Mouse (Mus musculus): ENCODE data around the gene Trove2. TPM values are rescaled to one million over a fixed set of nuclear protein-coding genes. Genes with fewer than 3 reads are reported as not detected.
"Not testable (repeated sequence)": the region's sequence is repeated elsewhere in the genome, so short reads cannot be mapped to it uniquely, and the experiment has no call there.

Trove2 gene
- polyA plus RNA-seq, 2 experiments from 2014 or later: 3.4 to 4.7 TPM

- ATAC-seq: peak; percentile 50
Observed at GRCm38 (mm10) chr1:143738811-143739210, 38.1 kb downstream of the Trove2 start.

- no peak for ATAC-seq
Observed at GRCm38 (mm10) chr1:143733914-143734410, 42.9 kb downstream of the Trove2 start.

- no peak for ATAC-seq
Observed at GRCm38 (mm10) chr1:143731691-143732090, 45.2 kb downstream of the Trove2 start.

- peak; percentile 81 for ATAC-seq
Observed at GRCm38 (mm10) chr1:143730899-143731298, 46.0 kb downstream of the Trove2 start.

GRCm38 (mm10) chr1:143727701-143728445 lies 49.0 kb downstream of the Trove2 start:
- ATAC-seq: no peak

GRCm38 (mm10) chr1:143724456-143725064 lies 52.3 kb downstream of the Trove2 start:
- no peak for ATAC-seq

GRCm38 (mm10) chr1:143716038-143716437 lies 60.8 kb downstream of the Trove2 start, which contains the start of gene Glrx2:
TSS of gene Glrx2 (plus strand) at chr1:143716338.
- ATAC-seq: not testable (repeated sequence)

- ATAC-seq: no peak
Observed at GRCm38 (mm10) chr1:143710627-143710976, 66.3 kb downstream of the Trove2 start.

GRCm38 (mm10) chr1:143709966-143710626 lies 66.8 kb downstream of the Trove2 start:
- ATAC-seq: no peak

- no peak for ATAC-seq
Observed at GRCm38 (mm10) chr1:143708361-143708760, 68.5 kb downstream of the Trove2 start.

- ATAC-seq: no peak
Observed at GRCm38 (mm10) chr1:143707006-143707405, 69.9 kb downstream of the Trove2 start.

GRCm38 (mm10) chr1:143702741-143703262 lies 74.1 kb downstream of the Trove2 start, which contains the start of gene Cdc73:
TSS of gene Cdc73 (minus strand) at chr1:143702893.
- ATAC-seq: peak; percentile 93

GRCm38 (mm10) chr1:143702141-143702740 lies 74.6 kb downstream of the Trove2 start:
- peak; percentile 24 for ATAC-seq

- ATAC-seq: no peak
Observed at GRCm38 (mm10) chr1:143701736-143702135, 75.1 kb downstream of the Trove2 start.

Other genes starting within 250 kb of the Trove2 start
- 1 to 10 TPM in 1 of 2 experiments, under 1 TPM in 1; 0.58 to 1.2 TPM for gene B3galt2, start 136.4 kb downstream of the Trove2 start, polyA plus RNA-seq (2017; shearing (Covaris generic))
- 10 to 100 TPM; 15.5 to 21.5 TPM for gene Cdc73, start 74.2 kb downstream of the Trove2 start, polyA plus RNA-seq (2017; shearing (Covaris generic))
- gene Glrx2, start 60.7 kb downstream of the Trove2 start, polyA plus RNA-seq (2017; shearing (Covaris generic)): 10 to 100 TPM; 34.4 to 42.8 TPM
- gene Uchl5, start 204 bp upstream of the Trove2 start, polyA plus RNA-seq (2017; shearing (Covaris generic)): 10 to 100 TPM; 47.8 to 56.9 TPM
- gene Rgs2, start 227.1 kb upstream of the Trove2 start, polyA plus RNA-seq (2017; shearing (Covaris generic)): 10 to 100 TPM; 32.3 to 41.6 TPM

Data from CD4-positive, CD25-positive, alpha-beta regulatory T cell, adult 4 months (primary cell).